Mouse (Mus musculus) urinary bladder, postnatal 4 days (tissue): ENCODE results near the gene Slit1.

ENCODE experiments used
- DNase-seq, 2 experiments: peaks; one replicate each; pipeline ENCODE4 v3.0.0; 2021 to 2022; ENCODE audit warnings: low spot score in 2 of 2

The Slit1 gene

DNA sequence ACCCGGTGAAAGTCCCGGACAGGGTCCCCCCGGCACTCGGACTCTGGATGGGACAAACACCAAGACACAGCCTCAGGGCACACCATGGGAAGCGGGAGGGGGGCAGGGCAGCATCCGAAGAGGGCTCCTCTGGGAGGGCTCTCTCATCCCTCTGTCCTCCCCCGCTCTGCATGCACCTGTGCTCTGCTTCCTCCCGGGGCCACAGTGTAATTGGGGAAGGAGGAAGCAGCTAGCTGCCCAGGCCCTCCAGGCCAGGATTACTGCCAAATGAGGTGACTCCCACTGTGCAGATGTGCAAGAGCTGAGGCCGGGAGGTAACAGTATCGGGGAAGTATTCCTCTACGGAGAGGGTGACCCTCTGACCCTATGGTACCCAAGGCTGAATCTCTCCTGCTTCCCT lies 142.8 kb downstream of the Slit1 start:
- DNase-seq = no peak

DNA sequence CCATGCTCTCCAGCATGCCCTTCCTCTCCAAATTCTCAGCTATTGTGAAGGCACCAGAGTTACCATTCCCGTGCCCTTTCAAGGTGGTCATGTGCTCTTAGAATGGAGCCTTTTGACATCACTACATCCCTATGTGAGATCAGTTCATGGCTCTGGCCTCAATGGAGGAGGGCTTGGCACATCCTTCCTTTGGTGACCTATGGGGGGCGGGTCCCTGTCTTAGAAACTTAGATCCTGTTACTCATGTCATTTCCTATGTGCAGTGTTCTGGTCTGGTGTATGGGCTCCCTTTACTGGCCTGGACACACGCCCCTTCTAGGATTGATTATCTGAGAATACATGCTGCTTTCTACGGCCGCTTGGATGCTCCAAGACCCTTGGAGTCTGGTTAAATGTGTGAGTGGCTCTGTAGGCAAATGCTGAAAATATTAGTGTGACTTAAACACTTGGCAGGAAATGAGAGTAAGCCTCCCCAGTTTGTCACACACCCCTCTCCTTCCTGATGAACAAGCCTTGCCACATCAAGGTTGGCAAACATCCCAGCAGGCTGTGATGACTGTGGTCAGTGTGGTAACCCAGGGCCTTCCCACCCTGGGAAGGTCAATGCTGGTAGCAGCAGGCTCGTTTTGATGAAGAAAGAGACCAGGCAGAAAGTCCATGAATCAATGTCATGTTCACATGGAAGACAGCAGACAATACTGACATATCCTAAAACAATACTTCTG lies 146.1 kb downstream of the Slit1 start:
- DNase-seq = no peak

DNA sequence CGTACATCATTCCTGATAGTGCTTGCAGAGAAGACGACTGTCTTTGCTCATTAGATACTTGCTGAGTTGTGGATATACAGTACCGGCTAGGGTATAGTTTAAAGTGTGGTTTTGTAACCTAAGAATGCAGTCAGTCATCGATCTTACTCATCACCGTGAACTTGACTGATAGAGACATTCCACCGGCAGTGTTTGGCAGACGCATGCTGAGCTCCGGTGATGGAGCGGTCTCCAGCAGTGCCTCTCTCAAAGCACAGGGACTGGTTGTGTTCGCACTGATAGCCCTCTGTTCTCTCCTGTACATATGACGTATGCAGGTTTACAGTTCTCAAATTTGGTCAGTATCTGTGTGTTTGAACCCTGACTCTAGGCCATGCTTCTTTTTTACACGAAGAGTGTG lies 151.7 kb downstream of the Slit1 start:
- DNase-seq = no peak

DNA sequence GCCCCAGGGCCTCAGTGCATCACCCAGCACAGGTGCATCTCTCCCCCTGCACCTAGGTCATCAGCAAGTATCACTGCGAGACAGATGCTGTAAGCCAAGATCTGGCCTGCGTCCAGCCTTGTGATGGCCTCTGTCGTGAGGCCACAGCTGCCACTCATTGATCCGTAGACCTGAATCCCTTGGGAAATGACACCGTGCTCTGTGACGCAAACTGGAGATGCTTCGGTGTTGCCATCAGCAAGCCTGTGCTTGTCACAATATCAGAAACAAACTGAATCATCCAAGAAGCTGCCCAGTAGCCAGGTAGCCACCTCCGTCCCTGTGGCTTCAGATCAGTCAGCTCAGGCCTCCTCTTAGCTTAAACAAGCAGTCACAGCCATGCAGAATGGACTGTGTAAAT lies 153.8 kb downstream of the Slit1 start:
- DNase-seq = no peak

DNA sequence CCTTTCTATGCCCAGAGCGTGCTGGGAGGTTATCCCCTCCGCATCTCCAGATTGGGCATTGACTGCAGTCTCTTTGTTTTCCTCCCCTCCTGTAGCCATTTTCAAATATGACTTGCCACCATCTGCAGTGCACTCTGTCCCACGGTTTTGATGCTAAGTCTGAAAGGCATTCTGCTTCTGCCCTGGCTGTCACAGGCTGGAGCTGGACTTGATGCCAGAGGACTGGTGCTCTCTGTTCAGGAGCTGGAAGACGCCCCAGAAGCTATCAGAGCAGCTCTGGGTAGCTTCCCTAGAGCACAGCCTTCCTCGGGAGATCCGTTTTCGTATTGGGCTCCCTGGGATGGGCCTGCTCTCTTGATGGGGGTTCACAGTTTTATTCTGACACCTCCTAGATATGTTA lies 154.4 kb downstream of the Slit1 start:
- no peak for DNase-seq

DNA sequence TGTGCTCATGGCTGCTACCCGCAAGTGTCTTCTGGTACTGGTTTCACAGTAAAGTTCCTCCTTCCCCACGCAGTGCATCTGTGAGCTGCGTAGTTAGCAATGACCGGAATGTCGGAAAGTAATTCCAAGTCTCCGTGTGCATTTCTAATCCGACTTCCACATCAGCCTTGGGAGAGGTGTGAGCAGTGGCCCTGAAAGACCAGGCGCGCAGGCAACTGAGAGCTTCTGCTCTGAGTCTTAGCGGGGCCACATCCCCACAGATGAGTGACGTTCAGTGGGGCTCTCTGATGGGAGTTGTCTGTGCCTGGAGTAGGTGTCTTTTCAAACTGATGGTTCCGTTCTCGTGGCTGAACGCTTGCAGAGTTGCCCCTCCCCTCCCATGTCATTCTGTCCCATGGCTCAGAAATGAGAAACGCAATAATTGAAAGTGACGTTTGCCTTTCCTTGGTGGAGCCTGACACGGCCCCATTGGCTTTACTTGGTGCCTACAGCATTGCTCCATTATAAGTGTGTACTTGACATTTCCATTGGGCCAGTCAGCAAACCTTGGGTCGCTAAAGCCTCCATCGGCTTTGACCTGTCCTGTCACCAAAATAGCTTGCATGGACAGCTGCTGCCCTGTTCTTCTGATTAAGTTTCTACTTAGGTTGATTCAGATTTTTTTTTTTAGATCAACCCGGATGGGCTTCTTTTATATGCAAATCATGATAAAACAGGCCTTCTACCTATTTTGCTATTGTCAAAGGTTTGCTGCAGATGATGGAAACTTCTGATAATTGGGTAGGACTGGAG lies 155.8 kb downstream of the Slit1 start:
- no peak for DNase-seq

DNA sequence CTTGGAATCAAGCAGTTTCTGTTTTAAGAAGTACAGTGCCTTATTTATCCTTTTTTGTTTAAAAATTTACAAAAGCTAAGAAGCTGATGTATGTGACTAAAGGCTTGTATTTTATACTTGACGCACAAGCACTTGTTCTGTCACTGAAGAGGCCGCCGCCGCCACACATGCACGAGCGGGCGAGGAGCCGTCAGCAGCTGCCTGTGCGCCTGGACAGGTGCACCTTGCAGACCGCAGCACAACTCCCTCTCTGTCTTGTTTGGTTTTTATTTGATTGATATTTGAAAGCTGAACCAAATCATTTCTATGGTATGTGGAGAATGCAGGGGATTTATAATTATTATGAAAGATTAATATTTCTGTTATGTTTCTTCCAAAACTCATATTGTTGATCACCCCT lies 156.7 kb downstream of the Slit1 start:
- DNase-seq = no peak

DNA sequence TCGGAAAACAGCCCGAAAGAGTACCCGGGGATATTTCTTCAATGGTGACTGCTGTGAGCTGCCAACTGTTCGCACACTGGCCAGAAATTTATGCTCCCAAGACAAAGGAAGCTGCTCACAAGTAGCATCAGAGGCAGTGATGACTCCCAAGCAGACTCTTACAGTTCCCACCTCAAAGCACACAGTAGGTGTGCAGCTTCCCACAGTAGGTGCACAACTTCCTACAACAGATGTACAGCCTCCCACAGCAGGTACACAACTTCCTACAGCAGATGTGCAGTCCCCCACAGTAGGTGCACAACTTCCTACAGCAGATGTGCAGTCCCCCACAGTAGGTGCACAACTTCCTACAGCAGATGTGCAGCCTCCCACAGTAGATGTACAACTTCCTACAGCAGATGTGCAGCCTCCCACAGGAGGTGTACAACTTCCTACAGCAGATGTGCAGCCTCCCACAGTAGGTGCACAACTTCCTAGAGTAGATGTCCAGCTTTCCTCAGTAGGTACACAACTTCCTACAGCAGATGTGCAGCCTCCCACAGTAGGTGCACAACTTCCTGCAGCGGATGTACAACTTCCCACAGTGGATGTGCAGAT lies 160.4 kb downstream of the Slit1 start:
- no peak for DNase-seq

DNA sequence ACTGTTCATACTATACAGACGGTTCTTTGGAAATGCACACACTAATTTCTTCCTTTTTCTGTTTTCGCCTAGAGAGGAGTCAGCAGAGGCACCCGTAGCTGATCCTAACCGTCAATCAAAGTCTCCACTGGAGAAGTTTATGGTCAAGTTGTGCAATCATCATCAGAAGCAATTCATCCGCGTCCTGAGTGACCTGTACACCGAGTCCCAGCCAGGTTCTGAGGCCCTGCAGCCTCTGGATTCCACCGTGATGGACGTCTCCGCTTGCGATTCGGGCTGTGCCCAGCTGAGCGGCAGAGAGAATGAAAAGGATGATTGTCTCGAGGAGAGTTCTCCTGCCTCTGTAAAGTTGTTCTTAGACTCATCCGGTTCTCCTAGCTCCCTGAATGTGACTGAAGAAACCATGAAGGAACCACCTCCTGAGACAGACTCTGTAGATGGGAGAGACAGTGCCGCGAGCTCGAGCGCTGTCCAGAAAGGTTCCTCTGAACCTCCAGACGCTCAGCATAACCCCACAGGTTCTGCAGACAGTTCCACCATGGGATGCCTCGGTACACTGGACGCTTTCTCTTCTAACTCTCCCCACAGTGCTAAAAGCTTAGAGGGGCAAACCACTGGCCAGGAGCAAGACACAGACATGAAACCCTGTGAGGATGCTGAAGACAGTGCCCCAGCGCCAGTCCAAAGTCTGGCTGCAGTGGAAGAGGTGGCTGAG lies 161.6 kb downstream of the Slit1 start, which contains the start of gene Gm340:
Gene Gm340, plus strand, starts transcription at position 665 of the 715 bp plus-strand sequence.
- no peak for DNase-seq

DNA sequence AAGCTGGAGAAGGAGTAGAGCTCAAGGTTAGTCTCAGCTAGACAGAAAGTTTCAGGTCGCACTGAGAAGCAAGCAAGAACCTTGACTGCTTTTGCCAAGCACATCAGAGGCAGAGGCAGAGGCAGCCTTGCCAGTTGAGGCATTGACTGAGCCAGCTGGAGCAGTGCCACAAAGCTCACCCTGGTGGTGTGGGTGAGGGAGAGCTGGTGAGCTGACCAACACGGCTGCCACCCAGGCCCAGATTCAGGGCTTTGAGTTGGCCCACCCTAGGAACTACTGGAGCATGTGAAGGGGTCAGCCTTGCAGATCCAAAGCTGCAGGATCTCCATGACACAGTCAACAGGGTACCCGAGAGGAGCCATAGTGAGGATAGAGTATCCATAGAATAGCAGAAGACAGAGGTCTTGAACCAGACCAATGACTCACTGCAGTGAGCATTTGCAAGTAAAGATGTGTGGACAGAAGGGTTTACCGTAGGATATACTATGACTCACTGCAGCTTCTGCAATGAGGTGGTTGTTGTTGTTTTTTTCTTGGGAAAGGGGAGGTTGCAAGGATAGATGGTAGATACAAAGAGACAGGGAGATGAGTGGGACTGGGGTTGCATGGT lies 164.0 kb downstream of the Slit1 start:
- no peak for DNase-seq

DNA sequence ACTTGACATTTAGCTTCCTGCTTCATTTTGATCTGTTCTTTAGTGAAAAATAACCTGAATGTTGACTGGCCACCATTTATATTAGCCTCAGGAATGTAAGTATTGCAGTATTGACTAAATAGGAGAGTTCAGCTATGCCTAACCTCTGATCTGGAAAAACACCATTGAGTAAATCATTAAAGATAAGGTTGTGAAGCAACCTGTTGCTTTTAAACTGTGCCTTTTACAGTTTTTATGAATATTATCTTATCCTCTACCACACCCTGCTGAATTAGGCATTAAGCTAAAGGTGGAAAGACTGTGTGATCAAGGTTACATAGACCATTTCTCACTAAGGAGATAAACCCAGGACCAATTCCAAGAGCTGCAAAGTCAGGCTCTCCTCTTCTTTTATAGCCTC lies 165.9 kb downstream of the Slit1 start:
- no peak for DNase-seq

DNA sequence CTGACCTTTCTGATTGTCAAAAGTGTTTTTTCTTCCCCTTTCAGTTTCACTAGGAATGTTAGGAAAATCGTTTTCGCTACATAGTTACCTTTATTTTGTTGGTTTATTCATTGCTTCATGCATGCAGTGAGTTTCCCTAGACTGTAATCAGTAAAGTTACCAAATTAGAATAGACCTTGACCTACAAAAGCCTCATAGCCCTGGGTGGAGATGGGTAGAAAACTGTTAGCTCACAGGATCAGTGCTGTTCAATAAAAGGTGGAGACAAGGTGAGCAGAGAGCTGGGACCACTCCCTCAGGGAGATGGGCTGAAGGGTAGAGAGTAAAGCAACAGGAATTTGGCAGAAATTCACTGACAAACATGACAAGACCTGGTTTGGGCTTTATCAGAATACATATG lies 169.8 kb downstream of the Slit1 start:
- DNase-seq = no peak

DNA sequence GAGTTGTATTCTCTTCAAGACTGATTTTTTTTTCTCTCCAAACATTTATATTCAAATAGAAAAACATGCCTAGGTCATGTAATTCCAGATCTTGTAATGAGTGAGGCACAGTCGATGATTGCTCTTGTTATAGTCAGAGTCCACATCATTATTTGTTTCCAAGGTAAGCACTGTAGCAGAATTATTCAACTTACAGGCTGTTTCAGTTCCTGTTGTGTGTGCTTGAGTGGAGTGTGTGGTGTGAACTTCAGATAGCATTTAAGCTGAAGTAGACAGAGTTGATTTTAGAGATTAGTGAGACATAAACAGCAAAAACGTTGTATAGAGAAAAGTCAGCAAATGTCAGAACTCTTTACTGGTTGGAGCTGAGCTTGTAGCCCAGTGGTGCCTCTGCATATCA lies 174.7 kb downstream of the Slit1 start:
- DNase-seq = no peak

DNA sequence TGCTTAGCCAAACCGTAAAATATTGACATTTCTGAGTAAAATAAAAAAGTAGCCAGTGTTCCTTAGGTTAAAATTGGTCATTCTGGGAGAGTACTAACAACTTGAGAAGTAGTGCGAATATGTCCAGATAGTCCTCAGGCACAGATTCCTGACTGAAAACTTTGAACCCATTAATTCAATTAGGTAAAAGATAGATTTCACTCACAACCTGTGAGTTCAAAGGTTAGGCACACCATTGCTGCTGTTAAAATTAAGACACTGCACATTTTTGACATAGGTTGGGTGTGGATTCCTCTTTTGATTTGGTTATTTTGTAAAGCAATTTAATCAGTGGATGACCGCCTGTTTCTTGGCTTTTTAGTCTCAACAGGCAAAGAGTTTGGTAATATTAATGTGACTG lies 182.6 kb downstream of the Slit1 start:
- no peak for DNase-seq

DNA sequence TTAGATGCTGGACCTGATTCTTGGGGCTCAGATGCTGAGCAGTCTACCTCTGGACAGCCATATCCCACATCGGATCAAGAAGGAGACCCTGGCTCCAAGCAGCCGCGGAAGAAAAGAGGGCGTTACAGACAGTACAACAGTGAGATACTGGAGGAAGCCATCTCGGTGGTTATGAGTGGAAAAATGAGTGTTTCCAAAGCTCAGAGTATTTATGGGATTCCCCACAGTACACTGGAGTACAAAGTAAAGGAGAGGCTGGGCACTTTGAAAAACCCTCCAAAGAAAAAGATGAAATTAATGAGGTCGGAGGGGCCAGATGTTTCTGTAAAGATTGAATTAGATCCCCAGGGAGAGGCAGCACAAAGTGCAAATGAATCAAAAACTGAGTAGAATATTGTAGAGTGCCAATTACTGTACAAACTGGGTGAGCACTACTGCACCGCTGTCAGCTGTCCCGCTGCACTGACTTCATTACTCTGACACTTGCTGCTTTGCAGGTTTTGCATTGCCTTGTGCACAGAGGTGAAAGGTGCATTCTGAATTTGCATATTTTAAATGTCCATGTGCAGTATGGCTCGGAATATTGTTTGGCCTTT lies 184.5 kb downstream of the Slit1 start:
- no peak for DNase-seq

DNA sequence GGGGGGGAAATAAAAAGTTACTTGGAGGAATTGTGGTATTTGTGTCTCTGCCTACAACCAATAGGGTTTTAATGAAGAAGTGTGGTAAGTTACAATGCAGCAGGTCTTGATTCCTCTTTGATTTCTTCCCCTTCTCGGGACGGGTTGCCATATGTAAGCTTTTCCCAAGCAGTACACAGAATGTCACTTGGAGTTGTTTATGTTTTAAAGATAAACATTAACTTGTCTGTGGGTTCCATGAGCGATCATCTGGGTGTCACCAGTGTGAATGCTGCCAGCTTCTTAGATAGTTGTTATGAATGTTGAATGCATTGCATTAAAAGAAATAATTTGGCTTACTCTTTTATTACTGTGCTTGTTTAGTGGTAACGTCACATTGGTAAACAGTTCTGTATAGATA lies 186.0 kb downstream of the Slit1 start:
- DNase-seq = no peak

DNA sequence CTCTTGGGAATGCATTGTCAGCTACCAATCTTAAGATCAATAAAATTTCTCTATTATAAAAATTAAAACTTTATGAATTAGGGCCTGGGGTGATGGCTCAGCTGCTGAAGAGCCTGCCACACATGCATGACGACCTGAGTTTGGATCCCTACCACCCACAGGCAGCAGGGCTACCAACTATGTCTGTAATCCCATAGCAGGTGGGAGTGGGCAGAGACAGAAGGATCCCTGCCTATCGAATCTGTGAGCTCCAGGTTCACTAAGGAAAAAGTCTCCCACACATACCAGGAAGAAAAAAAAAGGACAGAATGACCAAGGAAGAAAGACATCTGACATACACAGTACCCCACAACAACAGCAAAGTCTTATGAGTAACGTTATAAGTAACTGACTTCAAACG lies 186.5 kb downstream of the Slit1 start:
- no peak for DNase-seq
